Mouse (Mus musculus) embryonic facial prominence, embryonic 12.5 days (tissue): Measurements from ENCODE around the gene Serpinh1. TPM values are rescaled to one million over a fixed set of nuclear protein-coding genes. Genes with fewer than 3 reads are reported as not detected.

Experiments
- ATAC-seq: fragments of 200-750 bp; cut with Nextera tagmentation; 2 replicates; pipeline ENCODE4 v1.8.0; 2017; ENCODE audit not compliant: insufficient number of reproducible peaks, insufficient read depth, low FRiP score, low TSS enrichment
- H3K27ac ChIP-seq: fragments of 300-500 bp; sonication (generic); 2 replicates; pipeline ENCODE4 v1.5.1; 2016; ENCODE audit warnings: mild to moderate bottlenecking
- H3K27me3 ChIP-seq: fragments of 300-500 bp; sonication (generic); 2 replicates; pipeline ENCODE4 v1.6.1; 2016; ENCODE audit warnings: mild to moderate bottlenecking, moderate library complexity
- H3K36me3 ChIP-seq: fragments of 300-500 bp; sonication (generic); 2 replicates; pipeline ENCODE4 v1.6.1; 2016; ENCODE audit warnings: mild to moderate bottlenecking
- H3K4me1 ChIP-seq: fragments of 300-500 bp; sonication (generic); 2 replicates; pipeline ENCODE4 v1.6.1; 2016
- H3K4me2 ChIP-seq: fragments of 300-500 bp; sonication (generic); replicated peaks from 2 replicates; pipeline ENCODE4 v1.6.1; 2016; ENCODE audit warnings: mild to moderate bottlenecking, moderate library complexity
- H3K4me3 ChIP-seq: fragments of 300-500 bp; sonication (generic); 2 replicates; pipeline ENCODE4 v1.5.1; 2016; ENCODE audit warnings: mild to moderate bottlenecking
- H3K9ac ChIP-seq: fragments of 300-500 bp; sonication (generic); 2 replicates; pipeline ENCODE4 v1.6.1; 2016; ENCODE audit warnings: mild to moderate bottlenecking, moderate library complexity
- H3K9me3 ChIP-seq: fragments of 300-500 bp; sonication (generic); 2 replicates; pipeline ENCODE4 v1.6.1; 2016; ENCODE audit warnings: mild to moderate bottlenecking, moderate library complexity
- WGBS: fragments of 180-500 bp; shearing (Covaris S2); methylation state at CpG from one replicate; pipeline ENCODE4 v1.1.7; 2016; 5-methylcytosine and 5-hydroxymethylcytosine counted together
- polyA plus RNA-seq: library from polyadenylated mRNA; unstranded; fragments of >200 nt; fragmentation: Nextera tagmentation; extraction: Ambion mirVana; gene quantifications from 2 replicates; pipeline ENCODE4 v1.2.1, GENCODE M21; 2016

Gene Serpinh1
- polyA plus RNA-seq, 1 experiment from 2014 or later: 1,403 TPM

GRCm38 (mm10) chr7:99349782-99350720 lies 3.0 kb downstream of the Serpinh1 start:
- Histone ChIP-seq H3K4me3 (peak overlapping the region; percentile 80), H3K4me1 (peaks cover 43% of the 10 kb centered on the region), H3K27ac (peak overlapping the region; percentile 99; the same call in 1 of the 2 replicates), H3K9me3 (no peaks in the 10 kb centered on the region), H3K36me3 (peaks cover 53% of the 10 kb centered on the region), H3K9ac (peak overlapping the region; percentile 98), H3K27me3 (no peaks in the 10 kb centered on the region), H3K4me2 (peak overlapping the region; percentile 86)
- 64% methylated on average over 9 of the region's 9 CpGs for WGBS
- no peak for ATAC-seq

GRCm38 (mm10) chr7:99348883-99349282 lies 4.2 kb downstream of the Serpinh1 start:
- Histone ChIP-seq H3K9ac (no peak overlapping the region), H3K9me3 (no peaks in the 10 kb centered on the region), H3K4me2 (no peak overlapping the region), H3K27ac (no peak overlapping the region), H3K4me3 (no peak overlapping the region), H3K4me1 (peaks cover 33% of the 10 kb centered on the region), H3K36me3 (peaks cover 64% of the 10 kb centered on the region), H3K27me3 (no peaks in the 10 kb centered on the region)
- WGBS: 96% methylated on average over 26 of the region's 26 CpGs
- ATAC-seq: no peak

- WGBS: 94% methylated on average over 10 of the region's 10 CpGs
- Histone ChIP-seq H3K36me3 (peaks cover 72% of the 10 kb centered on the region), H3K27ac (no peak overlapping the region), H3K27me3 (no peaks in the 10 kb centered on the region), H3K4me1 (peaks cover 25% of the 10 kb centered on the region), H3K9ac (no peak overlapping the region), H3K4me2 (no peak overlapping the region), H3K4me3 (no peak overlapping the region), H3K9me3 (no peaks in the 10 kb centered on the region)
- ATAC-seq: no peak
These were observed 5.8 kb downstream of the Serpinh1 start for GRCm38 (mm10) chr7:99347268-99347667.

GRCm38 (mm10) chr7:99343577-99343976 lies 9.5 kb downstream of the Serpinh1 start:
- Histone ChIP-seq H3K4me1 (peaks cover under 1% of the 10 kb centered on the region), H3K4me2 (no peak overlapping the region), H3K36me3 (peaks cover 61% of the 10 kb centered on the region), H3K9me3 (no peaks in the 10 kb centered on the region), H3K27ac (no peak overlapping the region), H3K4me3 (no peak overlapping the region), H3K9ac (0 out of 2 replicates have a peak overlapping the region, but pooled peaks have one; percentile 8), H3K27me3 (no peaks in the 10 kb centered on the region)
- no peak for ATAC-seq
- 81% methylated on average over 4 of the region's 4 CpGs for WGBS

- Histone ChIP-seq H3K4me2 (no peak overlapping the region), H3K27me3 (no peaks in the 10 kb centered on the region), H3K4me3 (no peak overlapping the region), H3K4me1 (no peaks in the 10 kb centered on the region), H3K9ac (no peak overlapping the region), H3K9me3 (no peaks in the 10 kb centered on the region), H3K36me3 (peaks cover 32% of the 10 kb centered on the region), H3K27ac (no peak overlapping the region)
- no peak for ATAC-seq
- 79% methylated on average over 8 of the region's 8 CpGs for WGBS
These were observed 12.3 kb downstream of the Serpinh1 start for GRCm38 (mm10) chr7:99340736-99341135.

GRCm38 (mm10) chr7:99332774-99333480 lies 20.1 kb downstream of the Serpinh1 start:
- no peaks in the 10 kb centered on the region for H3K36me3 ChIP-seq
- H3K27me3 ChIP-seq: no peaks in the 10 kb centered on the region
- 43% methylated on average over 12 of the region's 12 CpGs for WGBS
- ATAC-seq: peak; percentile 70; the same call in 1 of the 2 replicates
- no peak overlapping the region for H3K27ac ChIP-seq
- no peak overlapping the region for H3K4me2 ChIP-seq
- H3K9ac ChIP-seq: no peak overlapping the region; the same call in 1 of the 2 replicates
- H3K9me3 ChIP-seq: no peaks in the 10 kb centered on the region
- H3K4me1 ChIP-seq: 0 out of 2 replicates have a peak, but pooled peaks cover 5% of the 10 kb centered on the region
- no peak overlapping the region for H3K4me3 ChIP-seq

GRCm38 (mm10) chr7:99330012-99330411 lies 23.0 kb downstream of the Serpinh1 start:
- H3K9me3 ChIP-seq: no peaks in the 10 kb centered on the region
- no peak overlapping the region for H3K9ac ChIP-seq
- H3K4me2 ChIP-seq: no peak overlapping the region
- H3K4me3 ChIP-seq: no peak overlapping the region
- H3K27me3 ChIP-seq: no peaks in the 10 kb centered on the region
- H3K36me3 ChIP-seq: no peaks in the 10 kb centered on the region
- H3K27ac ChIP-seq: no peak overlapping the region
- WGBS: 82% methylated on average over 5 of the region's 5 CpGs
- ATAC-seq: no peak
- H3K4me1 ChIP-seq: peaks cover 5% of the 10 kb centered on the region; the same call in 1 of the 2 replicates

GRCm38 (mm10) chr7:99328847-99329246 lies 24.2 kb downstream of the Serpinh1 start:
- no peak for ATAC-seq
- WGBS: 44% methylated on average over 4 of the region's 4 CpGs
- H3K27me3 ChIP-seq: no peaks in the 10 kb centered on the region
- no peak overlapping the region for H3K9ac ChIP-seq
- no peak overlapping the region for H3K4me3 ChIP-seq
- H3K4me2 ChIP-seq: no peak overlapping the region
- H3K9me3 ChIP-seq: no peaks in the 10 kb centered on the region
- no peak overlapping the region for H3K27ac ChIP-seq
- peaks cover 9% of the 10 kb centered on the region; the same call in 1 of the 2 replicates for H3K4me1 ChIP-seq
- no peaks in the 10 kb centered on the region for H3K36me3 ChIP-seq

- H3K4me2 ChIP-seq: no peak overlapping the region
- H3K4me1 ChIP-seq: peaks cover 9% of the 10 kb centered on the region; the same call in 1 of the 2 replicates
- no peak overlapping the region for H3K4me3 ChIP-seq
- no peaks in the 10 kb centered on the region for H3K36me3 ChIP-seq
- no peak overlapping the region for H3K27ac ChIP-seq
- 70% methylated on average over 6 of the region's 6 CpGs for WGBS
- H3K9ac ChIP-seq: no peak overlapping the region
- H3K27me3 ChIP-seq: no peaks in the 10 kb centered on the region
- ATAC-seq: no peak
- no peaks in the 10 kb centered on the region for H3K9me3 ChIP-seq
These were observed 26.9 kb downstream of the Serpinh1 start for GRCm38 (mm10) chr7:99326128-99326527.

- Histone ChIP-seq H3K36me3 (no peaks in the 10 kb centered on the region), H3K9ac (no peak overlapping the region), H3K4me3 (no peak overlapping the region), H3K4me1 (peaks cover 20% of the 10 kb centered on the region), H3K27ac (no peak overlapping the region), H3K27me3 (0 out of 2 replicates have a peak, but pooled peaks cover 4% of the 10 kb centered on the region), H3K9me3 (no peaks in the 10 kb centered on the region), H3K4me2 (no peak overlapping the region)
- WGBS: 33% methylated on average over 10 of the region's 10 CpGs
- ATAC-seq: no peak
These were observed 28.2 kb downstream of the Serpinh1 start for GRCm38 (mm10) chr7:99324810-99325209.

GRCm38 (mm10) chr7:99323321-99323700 lies 29.7 kb downstream of the Serpinh1 start:
- no peak overlapping the region for H3K4me2 ChIP-seq
- WGBS: 82% methylated on average over 9 of the region's 9 CpGs
- peaks cover 23% of the 10 kb centered on the region for H3K4me1 ChIP-seq
- H3K4me3 ChIP-seq: no peak overlapping the region
- H3K9ac ChIP-seq: no peak overlapping the region
- H3K27me3 ChIP-seq: 0 out of 2 replicates have a peak, but pooled peaks cover 4% of the 10 kb centered on the region
- H3K9me3 ChIP-seq: no peaks in the 10 kb centered on the region
- H3K27ac ChIP-seq: no peak overlapping the region
- no peaks in the 10 kb centered on the region for H3K36me3 ChIP-seq
- no peak for ATAC-seq
